Mouse (Mus musculus) limb, embryonic 10.5 days (tissue): ENCODE results near the gene Myom1. TPM values are rescaled to one million over a fixed set of nuclear protein-coding genes. Genes with fewer than 3 reads are reported as not detected.

ENCODE experiments used
- DNase-seq: peaks from one replicate; pipeline ENCODE4 v3.0.0-alpha.2; 2017; ENCODE audit warnings: low spot score
- H3K27ac ChIP-seq: fragments of 300-500 bp; sonication (generic); 2 replicates; pipeline ENCODE4 v1.5.1; 2016; ENCODE audit warnings: mild to moderate bottlenecking
- H3K27me3 ChIP-seq: fragments of 300-500 bp; sonication (generic); 2 replicates; pipeline ENCODE4 v1.6.1; 2016; ENCODE audit warnings: low read depth, mild to moderate bottlenecking; ENCODE audit not compliant: poor library complexity, severe bottlenecking
- H3K36me3 ChIP-seq: fragments of 300-500 bp; sonication (generic); 2 replicates; pipeline ENCODE4 v1.6.1; 2016; ENCODE audit warnings: mild to moderate bottlenecking, moderate library complexity
- H3K4me1 ChIP-seq: fragments of 300-500 bp; sonication (generic); 2 replicates; pipeline ENCODE4 v1.6.1; 2016
- H3K4me3 ChIP-seq: fragments of 300-500 bp; sonication (generic); 2 replicates; pipeline ENCODE4 v1.5.1; 2016; ENCODE audit warnings: mild to moderate bottlenecking, moderate library complexity
- H3K9me3 ChIP-seq: fragments of 300-500 bp; sonication (generic); replicated peaks from 2 replicates; pipeline ENCODE4 v1.6.1; 2016; ENCODE audit warnings: mild to moderate bottlenecking
- WGBS: fragments of 180-500 bp; shearing (Covaris S2); methylation state at CpG from one replicate; pipeline ENCODE4 v1.1.7; 2016; 5-methylcytosine and 5-hydroxymethylcytosine counted together
- polyA plus RNA-seq: library from polyadenylated mRNA; unstranded; fragments of >200 nt; fragmentation: Nextera tagmentation; extraction: Ambion mirVana; gene quantifications from 2 replicates; pipeline ENCODE4 v1.2.1, GENCODE M21; 2016

Gene Myom1
- polyA plus RNA-seq, 1 experiment from 2014 or later: 4.2 TPM

DNA sequence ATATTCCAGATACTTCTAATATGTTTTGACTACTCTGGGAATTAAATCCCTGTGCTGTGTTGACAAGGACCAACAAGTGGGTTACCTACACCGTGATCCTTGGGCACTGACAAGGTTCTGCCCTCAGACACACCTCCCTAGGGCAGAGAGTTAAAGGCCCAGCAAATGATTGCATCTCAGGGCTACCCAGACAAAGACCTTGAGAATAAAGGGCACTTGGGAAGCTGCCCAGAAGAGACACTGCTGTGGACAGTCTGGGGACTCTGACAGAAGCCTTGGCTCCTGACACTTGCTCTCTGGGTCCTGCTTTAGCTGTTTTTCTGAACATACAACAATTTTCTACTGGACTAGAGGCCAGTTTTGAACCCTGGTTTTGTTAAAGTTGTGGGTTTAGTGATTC lies 152.8 kb downstream of the Myom1 start:
- DNase-seq: peak; percentile 27
- WGBS: 56% methylated on average over 1 of the region's 1 CpGs
- Histone ChIP-seq H3K27me3 (no peaks in the 10 kb centered on the region), H3K9me3 (no peaks in the 10 kb centered on the region), H3K4me1 (peaks cover 31% of the 10 kb centered on the region), H3K36me3 (no peaks in the 10 kb centered on the region), H3K27ac (peak overlapping the region; percentile 30; the same call in 1 of the 2 replicates), H3K4me3 (no peak overlapping the region)

- Histone ChIP-seq H3K4me1 (peaks cover 35% of the 10 kb centered on the region), H3K36me3 (no peaks in the 10 kb centered on the region), H3K27me3 (no peaks in the 10 kb centered on the region), H3K27ac (peak overlapping the region; percentile 83), H3K4me3 (no peak overlapping the region), H3K9me3 (no peaks in the 10 kb centered on the region)
- 42% methylated on average over 4 of the region's 4 CpGs for WGBS
- DNase-seq: peak; percentile 37
Measured at GRCm38 (mm10) chr17:71159152-71159567, 156.7 kb downstream of the Myom1 start.

- Histone ChIP-seq H3K27me3 (no peaks in the 10 kb centered on the region), H3K9me3 (no peaks in the 10 kb centered on the region), H3K36me3 (no peaks in the 10 kb centered on the region), H3K27ac (peak overlapping the region; percentile 83), H3K4me3 (no peak overlapping the region), H3K4me1 (peaks cover 33% of the 10 kb centered on the region)
- no peak for DNase-seq
- 57% methylated on average over 8 of the region's 8 CpGs for whole genome bisulfite sequencing
Measured at GRCm38 (mm10) chr17:71159720-71160119, 157.3 kb downstream of the Myom1 start.

DNA sequence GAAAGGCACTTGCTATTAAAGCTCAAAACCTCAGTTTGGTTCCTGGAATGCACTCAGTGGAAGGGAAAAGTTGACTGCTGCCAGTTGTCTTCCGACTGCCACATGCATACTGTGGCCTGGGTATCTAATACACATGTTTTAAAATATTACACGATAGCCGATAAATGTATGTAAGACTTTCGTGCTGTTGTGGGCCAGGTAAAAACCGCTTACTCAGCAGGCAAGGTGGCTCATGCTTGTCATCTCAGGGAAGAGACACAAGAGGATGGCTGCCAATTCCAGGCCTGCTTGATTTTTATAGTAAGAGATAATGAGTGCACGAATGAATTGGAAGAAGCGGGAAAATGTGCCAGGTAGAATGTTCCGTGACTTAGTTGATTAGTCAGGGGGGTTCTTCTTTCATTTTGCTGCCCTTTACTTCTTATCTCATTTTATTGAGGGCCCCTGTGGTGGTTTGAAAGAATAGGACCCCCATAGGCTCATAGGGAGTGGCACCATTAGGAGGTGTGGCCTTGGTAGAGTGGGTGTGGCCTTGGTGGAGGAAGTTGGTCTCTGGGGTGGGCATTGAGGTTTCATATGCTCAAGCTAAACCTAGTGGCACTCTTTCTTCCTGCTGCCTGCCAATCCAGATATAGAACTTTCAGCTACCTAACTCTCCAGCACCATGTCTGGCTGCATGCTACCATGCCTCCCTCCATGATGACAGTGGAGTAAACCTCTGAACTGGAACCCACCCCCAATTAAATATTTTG lies 158.0 kb downstream of the Myom1 start:
- DNase-seq: peak; percentile 26
- whole genome bisulfite sequencing: 95% methylated on average over 8 of the region's 8 CpGs
- no peaks in the 10 kb centered on the region for H3K27me3 ChIP-seq
- peak overlapping the region; percentile 83; the same call in 1 of the 2 replicates for H3K27ac ChIP-seq
- no peak overlapping the region for H3K4me3 ChIP-seq
- peaks cover 26% of the 10 kb centered on the region for H3K4me1 ChIP-seq
- H3K9me3 ChIP-seq: no peaks in the 10 kb centered on the region
- H3K36me3 ChIP-seq: no peaks in the 10 kb centered on the region

DNA sequence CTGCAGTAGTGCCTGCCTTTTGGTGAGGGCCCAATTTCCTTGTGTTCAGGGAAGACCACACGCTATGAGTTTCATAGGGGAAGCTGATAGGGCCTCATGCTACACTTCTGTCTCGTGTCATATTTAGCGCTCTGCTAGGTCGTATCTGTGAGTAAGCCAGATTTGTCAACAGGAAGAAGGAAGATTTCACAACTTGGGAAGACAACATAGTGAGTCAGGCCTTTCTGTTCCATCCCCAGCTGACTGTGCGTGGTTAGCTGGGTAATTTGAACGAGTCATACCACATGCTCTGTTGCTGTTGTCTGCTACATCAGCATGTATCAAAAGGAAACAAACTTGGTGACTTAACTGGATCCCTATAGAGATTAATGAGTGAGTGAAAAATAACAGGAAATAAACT lies 162.6 kb downstream of the Myom1 start:
- Histone ChIP-seq H3K4me1 (peaks cover 7% of the 10 kb centered on the region), H3K9me3 (no peaks in the 10 kb centered on the region), H3K27me3 (no peaks in the 10 kb centered on the region), H3K36me3 (no peaks in the 10 kb centered on the region), H3K27ac (no peak overlapping the region), H3K4me3 (no peak overlapping the region)
- peak; percentile 22 for DNase-seq
- 84% methylated on average over 6 of the region's 6 CpGs for WGBS

- no peaks in the 10 kb centered on the region for H3K4me1 ChIP-seq
- no peaks in the 10 kb centered on the region for H3K9me3 ChIP-seq
- H3K4me3 ChIP-seq: no peak overlapping the region
- H3K27ac ChIP-seq: no peak overlapping the region
- no peaks in the 10 kb centered on the region for H3K36me3 ChIP-seq
- DNase-seq: peak; percentile 14
- no peaks in the 10 kb centered on the region for H3K27me3 ChIP-seq
- WGBS: 85% methylated on average over 5 of the region's 5 CpGs
Measured at GRCm38 (mm10) chr17:71168205-71168815, 165.9 kb downstream of the Myom1 start.

DNA sequence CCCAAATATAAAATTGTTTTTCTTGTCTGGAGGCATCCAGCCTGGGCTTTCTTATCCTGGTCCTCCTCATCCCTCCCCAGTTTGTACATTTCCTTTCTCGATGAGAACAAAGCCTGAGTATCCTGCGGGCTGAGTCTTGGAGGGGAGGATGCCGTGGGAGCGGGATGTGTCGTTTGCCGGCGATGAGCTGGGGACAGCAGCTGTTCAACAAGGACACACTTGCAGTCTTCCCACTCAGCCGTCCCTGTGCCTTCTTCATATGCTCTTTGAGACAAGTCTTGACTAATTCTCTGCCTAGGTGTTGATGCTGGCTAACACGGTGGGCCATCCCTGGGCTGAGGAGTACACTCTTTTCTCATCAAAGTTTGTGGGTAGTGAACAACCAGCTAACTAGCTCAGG lies 166.4 kb downstream of the Myom1 start:
- H3K4me1 ChIP-seq: no peaks in the 10 kb centered on the region
- H3K36me3 ChIP-seq: no peaks in the 10 kb centered on the region
- peak; percentile 25 for DNase-seq
- no peaks in the 10 kb centered on the region for H3K27me3 ChIP-seq
- no peak overlapping the region for H3K27ac ChIP-seq
- no peaks in the 10 kb centered on the region for H3K9me3 ChIP-seq
- no peak overlapping the region for H3K4me3 ChIP-seq
- 78% methylated on average over 9 of the region's 9 CpGs for WGBS

- no peak overlapping the region for H3K4me3 ChIP-seq
- H3K36me3 ChIP-seq: no peaks in the 10 kb centered on the region
- no peaks in the 10 kb centered on the region for H3K27me3 ChIP-seq
- no peak for DNase-seq
- H3K9me3 ChIP-seq: no peaks in the 10 kb centered on the region
- H3K27ac ChIP-seq: no peak overlapping the region
- no peaks in the 10 kb centered on the region for H3K4me1 ChIP-seq
- 78% methylated on average over 1 of the region's 1 CpGs for WGBS
Measured at GRCm38 (mm10) chr17:71169639-71170038, 167.2 kb downstream of the Myom1 start.

GRCm38 (mm10) chr17:71171161-71171560 lies 168.7 kb downstream of the Myom1 start:
- Histone ChIP-seq H3K4me3 (no peak overlapping the region), H3K36me3 (no peaks in the 10 kb centered on the region), H3K4me1 (no peaks in the 10 kb centered on the region), H3K27ac (no peak overlapping the region), H3K27me3 (no peaks in the 10 kb centered on the region), H3K9me3 (no peaks in the 10 kb centered on the region)
- WGBS: 91% methylated on average over 4 of the region's 4 CpGs
- DNase-seq: no peak

Other genes starting within 250 kb of the Myom1 start
- 105 and 132 TPM in 2 replicates for gene Tgif1, start 149.1 kb upstream of the Myom1 start, polyA plus RNA-seq
- 478 and 483 TPM in 2 replicates for gene Myl12a, start 245 bp downstream of the Myom1 start, polyA plus RNA-seq
- gene Lpin2, start 179.9 kb downstream of the Myom1 start, polyA plus RNA-seq: 40.0 and 51.8 TPM in 2 replicates